Mouse (Mus musculus): ENCODE results near the gene Cox18.
"Not testable (repeated sequence)": the region's sequence is repeated elsewhere in the genome, so short reads cannot be mapped to it uniquely, and the experiment has no call there.

The Cox18 gene

DNA sequence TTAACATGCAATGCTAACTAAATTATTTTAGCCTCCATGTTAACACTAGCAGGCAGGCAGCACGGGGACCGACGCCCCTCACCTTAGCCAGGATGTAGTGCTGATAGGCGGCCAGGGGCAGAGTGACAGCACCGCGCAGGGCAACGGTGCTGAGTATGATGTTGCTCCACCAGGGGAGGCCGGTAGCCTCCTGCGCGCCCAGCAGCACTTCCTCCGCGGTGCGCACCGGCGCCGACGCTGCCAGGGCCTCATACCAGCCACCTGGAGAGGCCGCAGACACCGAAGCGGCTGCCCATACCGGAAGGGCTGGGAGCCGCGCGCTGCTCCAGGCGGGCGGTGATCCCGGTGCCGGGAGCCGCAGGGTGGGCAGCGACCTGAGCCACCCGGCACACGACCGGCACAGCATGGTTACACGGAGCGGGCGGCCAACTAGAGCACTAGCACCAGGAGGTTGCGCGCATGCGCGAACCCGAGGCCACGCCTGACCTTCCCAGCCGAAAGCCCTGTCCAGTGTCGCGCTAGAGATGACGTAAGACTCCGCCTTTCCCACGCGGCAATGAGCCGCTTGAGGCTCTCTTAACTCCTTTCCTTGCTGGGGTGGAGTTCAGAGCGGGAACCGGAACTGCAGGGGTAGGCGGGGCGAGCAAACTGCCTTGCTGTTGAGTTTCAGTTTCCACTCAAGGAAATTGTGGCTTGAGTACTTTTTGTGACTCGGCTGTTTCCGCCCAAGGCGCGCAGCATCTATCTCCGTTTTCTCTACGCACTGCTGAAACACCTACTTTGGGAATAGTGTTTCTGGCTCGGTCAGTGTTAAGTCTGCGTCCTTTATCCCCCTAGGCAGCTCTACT lies at the start of gene Cox18:
Gene Cox18 (minus strand): TSS at position 468 of the 848 bp plus-strand sequence.
- peak; percentile 98 for DNase-seq (ENCODE audit: extremely low read depth, insufficient read length, low spot score)

DNA sequence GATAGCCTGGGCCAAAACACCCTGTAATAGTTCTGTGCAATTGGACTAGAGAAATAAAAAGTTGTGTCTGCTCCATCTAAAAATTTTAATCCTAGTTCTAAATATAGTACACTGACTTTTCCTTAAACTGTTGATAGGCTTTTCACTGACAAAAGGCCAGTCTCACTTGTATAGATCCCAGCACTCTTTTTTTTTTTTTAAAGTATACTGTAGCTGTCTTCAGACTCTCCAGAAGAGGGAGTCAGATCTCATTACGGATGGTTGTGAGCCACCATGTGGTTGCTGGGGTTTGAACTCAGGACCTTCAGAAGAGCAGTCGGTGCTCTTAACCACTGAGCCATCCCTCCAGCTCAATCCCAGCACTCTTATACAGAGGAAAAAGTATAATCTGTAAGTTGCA lies 38.4 kb upstream of the Cox18 start:
- DNase-seq (ENCODE audit: extremely low read depth, insufficient read length, low spot score) = not testable (repeated sequence)

DNA sequence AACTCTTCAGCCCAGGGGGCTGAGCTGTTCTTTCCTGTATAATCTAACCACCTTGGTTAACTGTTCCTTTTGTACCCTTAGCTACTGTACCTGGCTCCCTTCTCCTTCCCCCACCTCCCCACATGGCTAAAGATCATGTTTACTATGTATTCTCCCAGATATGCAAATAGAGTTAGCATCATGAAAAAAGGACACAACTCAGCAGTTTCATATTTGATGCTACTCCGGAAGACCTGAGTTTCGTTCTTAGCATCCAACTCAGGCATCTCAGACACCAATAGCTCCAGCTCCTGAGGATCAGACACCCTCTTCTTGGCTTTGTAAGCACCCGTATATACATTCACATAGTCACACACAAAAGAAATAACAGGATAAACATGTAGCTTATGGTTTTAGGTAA lies 33.2 kb upstream of the Cox18 start:
- no peak for DNase-seq (ENCODE audit: extremely low read depth, insufficient read length, low spot score)

DNA sequence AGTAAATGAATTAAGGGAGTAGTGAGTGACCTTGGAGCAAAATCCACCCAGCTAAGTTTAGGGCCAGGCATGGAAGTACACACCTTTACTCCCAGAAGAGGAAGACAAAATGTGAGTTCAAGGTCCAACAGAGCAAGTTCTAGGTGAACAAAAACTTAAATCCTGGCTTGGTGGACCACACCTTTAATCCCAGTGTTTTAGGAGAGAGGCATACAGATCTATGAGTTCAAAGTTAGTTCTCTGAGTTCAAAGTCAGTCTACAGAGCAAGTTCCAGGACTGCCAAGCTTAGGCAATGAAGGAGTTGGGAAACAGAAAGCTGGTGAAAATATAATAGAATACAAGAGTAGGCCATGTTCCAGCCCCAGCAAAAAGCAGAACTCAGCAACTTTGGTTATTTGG lies 23.7 kb upstream of the Cox18 start:
- no peak for DNase-seq (ENCODE audit: extremely low read depth, insufficient read length, low spot score)

DNA sequence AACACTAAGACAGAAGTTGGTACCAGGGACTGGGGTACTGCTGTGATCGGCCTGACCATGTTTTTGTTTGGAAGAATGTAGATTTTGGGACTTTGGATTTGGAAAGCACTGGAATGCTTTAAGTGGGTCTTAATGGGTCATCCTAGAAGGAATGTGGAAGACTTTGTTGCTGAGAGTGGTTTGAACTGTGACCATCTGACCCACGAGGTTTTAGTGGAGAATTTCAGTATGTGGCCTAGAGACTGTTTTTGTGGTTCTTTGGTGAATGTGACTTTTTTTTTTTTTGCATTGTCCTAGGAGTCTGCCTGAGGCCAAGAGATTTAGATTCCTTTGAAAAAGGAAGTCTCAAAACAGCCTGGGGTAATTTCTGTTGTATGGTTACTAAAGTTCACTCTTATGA lies 23.2 kb upstream of the Cox18 start:
- no peak for DNase-seq (ENCODE audit: extremely low read depth, insufficient read length, low spot score)

DNA sequence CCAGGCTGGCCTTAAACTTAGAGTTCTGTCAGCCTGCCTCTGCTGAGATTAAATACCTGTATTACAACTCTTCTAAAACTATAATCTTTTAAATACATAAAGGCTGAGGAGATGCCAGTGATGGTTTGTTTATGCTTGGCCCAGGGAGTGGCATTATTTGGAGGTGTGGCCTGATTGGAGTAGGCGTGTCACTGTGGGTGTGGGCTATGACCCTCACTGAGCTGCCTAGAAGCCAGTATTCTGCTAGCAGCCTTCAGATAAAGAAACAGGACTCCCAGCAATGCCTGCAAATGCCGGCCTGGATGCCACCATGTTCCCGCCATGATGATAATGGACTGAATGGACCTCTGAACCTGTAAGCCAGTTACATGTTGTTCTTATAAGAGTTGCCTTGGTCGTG lies 22.8 kb upstream of the Cox18 start:
- no peak for DNase-seq (ENCODE audit: extremely low read depth, insufficient read length, low spot score)

DNA sequence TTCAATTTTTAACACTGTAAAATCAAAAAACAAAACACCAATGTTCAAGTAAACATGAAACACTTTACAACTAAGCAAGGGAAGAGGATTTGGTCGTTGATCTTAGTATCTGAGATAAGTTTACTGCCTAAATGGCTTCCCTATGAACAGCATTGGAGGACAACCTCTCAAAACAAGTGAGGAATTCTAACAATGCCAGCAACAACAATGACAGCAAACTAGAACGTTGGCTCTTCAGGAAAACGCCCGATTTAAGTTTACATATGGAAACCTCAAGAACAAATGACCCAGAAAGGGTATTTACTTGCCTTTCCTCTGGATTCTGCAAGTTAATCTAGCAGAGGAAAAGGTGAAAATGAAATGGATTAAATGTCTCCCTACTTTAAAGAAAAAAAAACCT lies 21.6 kb upstream of the Cox18 start:
- no peak for DNase-seq (ENCODE audit: extremely low read depth, insufficient read length, low spot score)

DNA sequence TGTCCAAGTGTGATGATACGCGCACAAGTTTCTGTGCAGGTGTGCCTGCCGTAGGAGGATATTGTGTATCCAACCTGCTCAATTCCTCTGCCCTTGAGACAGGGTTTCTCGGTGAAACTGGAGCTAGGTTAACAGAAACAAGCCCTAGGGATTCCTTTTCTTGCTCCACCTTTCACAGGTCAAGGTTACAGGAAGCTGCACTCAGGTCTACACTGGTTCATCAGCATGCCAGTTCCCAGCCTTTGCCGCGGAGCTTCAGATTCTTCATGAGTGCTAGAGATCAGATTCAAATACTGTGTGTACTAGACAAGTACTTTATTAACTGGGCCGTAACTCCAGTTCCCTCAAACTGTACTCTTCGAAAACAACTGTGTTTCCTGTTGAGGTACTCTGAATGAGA lies 11.4 kb upstream of the Cox18 start:
- no peak for DNase-seq (ENCODE audit: extremely low read depth, insufficient read length, low spot score)

DNA sequence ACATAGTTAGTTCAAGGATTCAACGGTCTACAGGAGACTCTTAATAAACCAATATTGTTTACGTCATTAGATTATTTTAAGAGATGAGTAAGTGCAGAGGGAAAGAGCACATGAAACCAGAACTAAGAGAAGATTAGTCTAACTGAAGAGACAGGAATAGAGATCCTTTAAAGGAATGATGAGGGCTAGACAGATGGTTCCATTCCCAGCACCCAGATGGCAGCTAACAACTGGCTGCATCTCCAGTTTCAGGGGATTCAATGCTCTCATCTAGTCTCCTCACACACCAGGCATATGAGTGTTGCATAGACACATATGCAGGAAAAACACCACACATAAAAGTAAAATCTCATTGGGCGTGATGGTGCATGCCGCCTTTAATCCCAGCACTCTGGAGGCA lies 9.5 kb upstream of the Cox18 start:
- DNase-seq (ENCODE audit: extremely low read depth, insufficient read length, low spot score) = no peak

DNA sequence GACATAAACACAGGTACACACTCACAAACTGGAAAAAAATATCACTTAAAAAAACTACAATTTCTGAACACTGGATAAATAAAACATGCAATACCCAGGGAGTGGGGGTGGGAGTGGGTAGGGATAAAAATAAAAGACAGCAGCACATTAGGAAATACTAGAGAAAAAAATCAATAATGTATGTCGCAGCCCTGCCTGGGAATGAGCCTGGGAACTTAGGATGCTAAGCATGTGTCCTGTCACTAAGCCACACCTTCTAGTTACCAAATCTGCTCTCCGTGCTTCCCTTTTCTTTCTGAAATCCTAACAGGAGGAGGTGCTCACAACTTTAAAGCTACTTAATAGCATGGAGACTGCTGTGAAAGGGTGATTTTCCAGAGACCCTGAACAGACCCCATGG lies 6.0 kb upstream of the Cox18 start:
- no peak for DNase-seq (ENCODE audit: extremely low read depth, insufficient read length, low spot score)

DNA sequence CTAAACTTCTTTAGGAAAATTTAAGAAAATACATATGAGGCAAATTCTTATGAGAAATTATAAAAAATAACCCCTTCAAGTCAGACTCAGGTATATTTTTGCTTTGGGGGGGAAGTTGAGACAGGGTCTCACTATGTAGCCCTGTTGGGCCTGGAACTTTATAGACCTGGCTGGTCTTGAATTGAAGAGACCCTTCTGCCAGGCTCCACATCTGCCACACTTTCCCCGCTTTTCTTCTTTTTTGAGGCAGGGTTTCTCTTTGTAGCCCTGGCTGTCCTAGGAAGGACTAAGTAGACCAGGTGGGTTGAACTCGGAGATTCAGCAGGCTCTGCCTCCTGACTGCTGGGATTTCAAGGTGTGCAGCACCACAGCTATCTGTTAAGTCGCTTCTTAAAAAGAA lies 2.9 kb upstream of the Cox18 start:
- DNase-seq (ENCODE audit: extremely low read depth, insufficient read length, low spot score) = no peak

DNA sequence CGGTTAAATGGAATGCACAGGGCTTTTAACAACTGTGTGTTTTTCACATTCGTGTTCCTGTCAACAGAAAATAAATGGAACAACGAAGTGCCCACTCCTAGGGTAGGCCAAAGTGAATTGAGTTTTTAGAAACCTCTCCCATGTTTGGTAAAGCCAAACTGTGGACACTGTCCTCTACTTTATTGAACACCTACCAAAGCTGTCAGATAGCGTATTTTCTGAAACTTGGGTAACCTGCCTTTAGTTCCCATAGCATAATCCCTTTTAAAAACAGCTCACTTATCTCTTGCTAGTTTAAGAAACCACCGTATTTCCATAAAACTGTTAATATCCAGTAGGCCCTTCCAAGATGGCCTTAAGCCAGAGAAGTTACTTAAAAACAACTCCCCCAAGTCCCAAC lies 929 bp upstream of the Cox18 start:
- no peak for DNase-seq (ENCODE audit: extremely low read depth, insufficient read length, low spot score)

DNA sequence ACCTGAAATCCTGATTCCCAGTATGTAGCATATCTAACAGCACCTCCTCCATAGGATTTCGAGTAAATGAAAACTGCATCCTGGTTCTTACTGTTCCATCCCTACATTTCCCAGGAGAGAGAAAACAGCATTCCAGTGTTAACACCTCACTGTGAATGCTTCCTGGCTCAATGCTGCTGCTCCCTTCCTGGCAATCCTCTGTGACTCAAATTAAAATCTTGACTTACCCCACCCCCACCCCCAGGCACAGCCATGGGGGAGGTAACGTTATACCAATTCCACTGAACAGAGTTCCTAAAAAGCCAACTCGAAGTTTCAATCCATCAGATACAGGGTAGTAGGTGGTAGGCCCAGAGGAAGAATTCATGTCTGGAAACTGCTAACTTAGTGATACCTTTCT lies 864 bp downstream of the Cox18 start:
- peak; percentile 9 for DNase-seq (ENCODE audit: extremely low read depth, insufficient read length, low spot score)

DNA sequence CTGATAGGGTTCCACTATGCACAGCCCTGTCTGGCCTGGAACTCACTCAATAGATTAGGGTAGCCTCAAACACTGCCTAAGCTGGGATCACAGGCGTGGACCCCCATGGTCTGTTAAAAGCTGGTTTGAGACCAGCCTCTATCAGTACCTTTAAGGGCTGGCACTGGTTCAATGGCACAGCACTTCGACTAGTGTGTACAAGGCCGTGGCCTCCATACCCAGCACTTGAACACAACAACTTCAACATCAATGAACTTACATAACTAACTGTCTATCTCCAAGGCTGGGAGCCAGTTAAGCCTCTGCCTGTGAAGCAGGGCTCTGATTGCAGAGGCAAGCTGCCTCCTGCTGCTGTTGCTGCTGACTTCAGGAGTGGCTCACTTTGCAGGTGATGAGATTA lies 6.0 kb downstream of the Cox18 start:
- DNase-seq (ENCODE audit: extremely low read depth, insufficient read length, low spot score) = no peak

DNA sequence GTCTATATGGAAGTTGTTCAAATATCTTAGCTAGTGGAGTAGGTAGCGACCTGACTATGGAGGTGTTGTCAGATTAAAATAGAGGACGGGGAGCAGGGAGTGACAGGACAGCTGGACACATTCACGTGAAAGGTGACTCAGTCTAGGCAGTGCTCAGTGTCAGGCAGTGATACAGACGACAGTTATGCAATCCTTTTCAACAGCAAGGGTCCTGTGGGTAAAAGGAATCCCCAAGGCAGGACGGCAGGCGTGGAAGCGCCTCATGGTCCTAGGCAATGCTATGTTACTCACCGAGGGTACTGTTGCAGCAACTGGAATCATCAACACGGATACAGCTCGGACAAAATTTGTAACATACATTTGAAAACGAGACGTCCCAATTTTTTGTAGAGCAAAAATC lies 6.6 kb downstream of the Cox18 start:
- DNase-seq (ENCODE audit: extremely low read depth, insufficient read length, low spot score) = no peak

DNA sequence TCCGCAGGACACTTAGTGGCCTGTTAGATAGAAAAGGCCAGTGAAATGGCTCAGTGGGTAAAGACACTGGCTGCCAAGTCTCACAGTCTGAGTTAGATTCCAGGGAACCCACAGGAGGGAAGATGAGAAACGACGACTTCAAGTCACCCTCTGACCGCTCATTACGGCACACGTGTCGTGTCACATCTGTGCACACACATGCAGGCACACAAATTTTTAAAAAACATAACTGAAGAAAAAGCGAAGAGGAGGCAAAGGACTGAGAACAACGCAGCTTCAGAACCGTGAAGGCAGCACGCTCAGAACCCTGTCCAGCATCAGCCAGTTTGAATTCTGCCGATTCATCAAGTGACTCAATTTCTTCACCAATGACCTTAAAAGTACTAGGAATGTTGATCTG lies 10.4 kb downstream of the Cox18 start:
- no peak for DNase-seq (ENCODE audit: extremely low read depth, insufficient read length, low spot score)

DNA sequence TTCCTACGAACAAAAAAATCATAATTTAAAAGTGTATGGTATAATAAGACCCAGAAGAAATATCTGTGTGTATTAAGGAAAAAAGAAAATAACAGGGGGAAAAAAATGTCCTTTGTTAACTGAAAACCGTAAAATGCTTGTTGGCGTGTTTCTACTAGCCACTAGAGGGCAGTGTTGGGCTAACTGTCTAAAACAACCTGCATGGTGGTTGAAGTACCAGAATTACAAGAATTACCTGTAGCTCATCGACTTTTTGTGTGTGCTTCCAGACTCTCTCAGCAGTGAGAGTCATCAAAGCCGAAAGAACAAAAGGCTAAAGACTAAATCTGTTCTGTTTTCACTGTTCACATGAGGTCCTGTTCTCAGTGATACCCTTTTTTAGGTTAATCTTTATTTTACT lies 20.6 kb downstream of the Cox18 start:
- DNase-seq (ENCODE audit: extremely low read depth, insufficient read length, low spot score) = no peak

DNA sequence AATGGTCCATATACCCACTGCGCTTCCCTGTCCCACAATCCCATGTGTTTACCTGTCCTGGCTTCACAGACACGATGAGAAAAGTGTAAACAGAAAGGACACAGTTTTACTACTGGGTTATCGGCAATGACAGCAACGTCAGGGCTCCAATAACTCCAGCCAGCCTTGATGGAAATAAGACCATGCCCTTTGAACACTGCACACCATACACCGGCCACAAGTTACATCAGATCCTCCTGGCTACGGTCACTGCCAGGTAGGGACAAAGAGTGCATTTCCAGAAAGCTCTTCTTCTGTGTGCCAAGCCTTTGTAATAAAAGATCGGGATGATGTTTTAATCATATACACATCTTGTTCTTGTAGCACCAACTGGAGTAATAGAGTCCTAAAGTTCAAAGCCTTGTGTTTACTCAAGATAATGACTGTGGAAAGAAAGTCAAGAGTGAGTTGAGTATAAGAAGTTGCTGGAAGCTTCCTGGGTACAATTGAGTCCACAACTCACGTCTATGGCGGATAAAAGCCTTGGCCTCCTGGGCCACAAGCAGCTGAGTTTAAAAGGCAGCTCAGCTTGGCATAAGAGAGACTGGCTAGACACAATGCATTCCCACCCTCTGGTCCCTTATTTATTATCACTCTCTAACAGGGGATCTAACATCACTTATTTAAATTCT lies 21.2 kb downstream of the Cox18 start:
- DNase-seq (ENCODE audit: extremely low read depth, insufficient read length, low spot score) = no peak

DNA sequence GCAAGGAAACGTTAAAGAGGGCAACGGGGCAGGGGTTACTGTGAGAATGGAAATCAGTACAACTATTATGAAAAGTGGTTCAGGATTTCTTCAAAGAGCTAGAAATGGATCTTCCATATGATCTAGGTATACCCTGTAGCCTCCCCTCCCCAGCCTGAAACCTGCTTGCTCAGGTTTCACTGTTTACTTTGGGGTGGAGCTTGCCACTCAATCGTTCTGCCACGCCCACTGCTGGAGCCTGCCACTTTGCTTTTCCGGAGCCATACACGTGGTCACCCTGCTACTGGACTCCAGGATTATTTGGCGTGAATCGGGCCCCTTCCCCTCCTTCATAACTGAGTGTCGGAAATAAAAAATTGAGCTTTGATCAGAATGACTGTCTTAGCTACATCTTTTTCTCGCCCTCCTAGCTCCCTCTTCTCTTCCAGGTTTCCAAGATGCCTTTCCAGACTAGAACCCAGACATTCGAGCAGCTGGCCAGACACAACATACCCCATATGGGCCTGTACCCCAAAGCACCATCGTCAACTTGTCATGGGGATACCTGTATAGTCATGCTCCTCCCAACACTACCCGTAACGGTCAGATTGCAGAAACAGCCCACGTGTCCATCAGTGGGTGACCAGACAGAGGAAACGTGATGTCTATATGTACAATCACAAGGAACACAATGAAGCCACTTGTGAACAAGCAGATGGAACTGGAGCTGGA lies 23.7 kb downstream of the Cox18 start:
- DNase-seq (ENCODE audit: extremely low read depth, insufficient read length, low spot score) = no peak

DNA sequence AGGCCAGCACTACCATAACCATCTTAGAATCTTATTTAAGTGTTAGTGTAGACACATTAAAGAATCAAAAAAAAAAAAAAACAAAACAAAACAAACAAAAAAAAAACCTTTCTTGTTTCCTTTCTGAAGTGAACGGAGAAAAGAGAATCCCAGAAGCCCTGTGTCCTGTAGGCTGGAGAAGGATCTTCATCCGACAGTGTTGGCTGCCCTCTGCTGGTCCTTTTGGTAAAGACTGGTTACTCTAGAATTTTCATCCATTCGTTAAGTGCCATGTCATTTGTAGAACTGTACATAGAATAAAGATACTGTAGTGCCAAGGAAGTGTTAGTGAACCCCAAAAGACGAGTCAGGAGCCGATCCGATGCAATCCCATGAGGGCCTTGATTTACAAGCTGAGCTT lies 29.0 kb downstream of the Cox18 start:
- no peak for DNase-seq (ENCODE audit: extremely low read depth, insufficient read length, low spot score)

DNA sequence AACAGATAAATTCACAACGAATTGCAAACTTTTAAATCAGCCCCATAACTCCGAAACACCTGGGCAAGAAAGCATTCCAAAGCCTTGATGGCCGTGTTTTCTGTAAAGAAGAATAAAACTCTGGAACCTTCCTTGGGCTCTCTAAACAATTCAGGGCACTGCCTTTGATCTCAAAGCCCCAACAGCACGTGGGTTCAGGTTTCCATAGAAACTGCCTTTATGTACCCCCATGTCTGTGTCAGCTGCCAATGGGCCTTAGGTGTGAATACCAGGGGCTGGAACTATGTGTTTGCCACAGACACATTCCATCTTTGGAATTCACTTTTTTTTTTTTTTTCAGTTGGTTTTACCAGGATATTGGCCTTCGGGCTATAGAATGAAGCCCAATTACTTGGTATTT lies 41.0 kb downstream of the Cox18 start:
- no peak for DNase-seq (ENCODE audit: extremely low read depth, insufficient read length, low spot score)

DNA sequence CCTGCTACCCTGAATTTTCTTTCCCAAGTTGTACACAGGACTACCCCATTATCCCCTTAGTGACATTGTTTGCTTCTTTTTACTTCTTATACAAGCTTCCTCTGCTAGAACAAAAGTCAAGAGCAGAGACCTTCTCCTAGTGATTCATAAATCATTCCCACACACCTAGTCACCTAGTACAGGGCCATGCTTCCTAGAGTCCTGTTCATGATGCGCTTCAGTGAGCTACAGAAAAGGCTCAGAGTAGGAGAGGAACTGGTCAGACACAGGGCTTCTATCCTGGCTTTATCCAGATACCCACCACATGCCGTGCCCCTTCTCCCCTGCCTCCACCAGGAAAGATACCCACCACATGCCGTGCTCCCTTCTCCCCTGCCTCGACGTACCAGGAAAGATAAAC lies 44.7 kb downstream of the Cox18 start:
- DNase-seq (ENCODE audit: extremely low read depth, insufficient read length, low spot score) = no peak

Measured in 3134 (cell line).